Mouse (Mus musculus): ENCODE measurements around the gene Rsad2.

DNA sequence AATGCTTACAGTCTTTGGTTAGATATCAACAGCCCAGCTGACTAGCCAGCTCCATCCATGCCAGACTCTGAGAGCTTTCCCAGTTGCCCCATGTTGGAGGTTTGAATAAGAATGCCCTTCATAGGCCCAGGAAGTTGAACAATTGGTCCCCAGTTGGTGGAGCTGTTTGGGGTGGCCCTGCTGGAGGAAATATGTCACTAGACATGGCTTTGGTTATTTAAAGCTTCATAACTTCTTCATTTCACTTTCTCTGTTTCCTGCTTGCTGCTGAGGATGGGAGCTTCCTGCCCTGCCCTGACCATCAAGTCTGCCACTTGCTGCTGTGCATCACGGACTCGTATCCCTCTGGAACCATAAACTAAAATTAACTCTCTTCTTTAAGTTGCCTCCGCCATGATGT lies 45.8 kb downstream of the Rsad2 start:
- 0 out of 2 replicates have a peak, but pooled peaks have one; percentile 7 for TF ChIP-seq CTCF (IDR thresholded peaks at IDR 0.05; ENCODE audit: low read depth)
- TF ChIP-seq EP300 (IDR thresholded peaks at IDR 0.05; ENCODE audit: low read depth) = no peak

Measured in liver, postnatal 0 days (tissue).